Mouse (Mus musculus) forebrain, embryonic 14.5 days (tissue): ENCODE measurements at regions not wholly inside any gene's neighbourhood (a gene's known extent, or its start where the extent isn't known, plus 50 kb on each side); places are given as distances from the start of the nearest gene placed in this dataset.

ENCODE experiments used
- ATAC-seq: fragments of 200-750 bp; cut with Nextera tagmentation; 2 replicates; pipeline ENCODE4 v1.8.0; 2017; ENCODE audit warnings: mild to moderate bottlenecking, moderate library complexity
- DNase-seq: peaks from one replicate; pipeline ENCODE4 v3.0.0-alpha.2; 2015; ENCODE audit warnings: low spot score
- H3K27ac ChIP-seq: fragments of 300-500 bp; sonication (generic); 2 replicates; pipeline ENCODE4 v1.5.1; 2014; ENCODE audit warnings: low read depth, mild to moderate bottlenecking, control low read depth, low read length, moderate library complexity
- H3K27me3 ChIP-seq: fragments of 300-500 bp; sonication (generic); replicated peaks from 2 replicates; pipeline ENCODE4 v1.6.1; 2014; ENCODE audit warnings: low read length, control low read depth, mixed read lengths; ENCODE audit not compliant: control insufficient read depth, insufficient read depth
- H3K36me3 ChIP-seq: fragments of 300-500 bp; sonication (generic); 2 replicates; pipeline ENCODE4 v1.6.1; 2014; ENCODE audit warnings: low read length, control low read depth; ENCODE audit not compliant: control insufficient read depth, insufficient read depth
- H3K4me1 ChIP-seq: fragments of 300-500 bp; sonication (generic); 2 replicates; pipeline ENCODE4 v1.6.1; 2014; ENCODE audit warnings: antibody characterized with exemption, low read length, control low read depth; ENCODE audit not compliant: control insufficient read depth, insufficient read depth
- H3K4me2 ChIP-seq: fragments of 300-500 bp; sonication (generic); 2 replicates; pipeline ENCODE4 v1.6.1; 2014; ENCODE audit warnings: mild to moderate bottlenecking, control low read depth, low read length
- H3K4me3 ChIP-seq: fragments of 300-500 bp; sonication (generic); 2 replicates; pipeline ENCODE4 v1.5.1; 2014; ENCODE audit warnings: low read depth, low read length, control low read depth
- H3K9ac ChIP-seq: fragments of 300-500 bp; sonication (generic); 2 replicates; pipeline ENCODE4 v1.6.1; 2014; ENCODE audit warnings: mild to moderate bottlenecking, low read length, control low read depth, moderate library complexity
- H3K9me3 ChIP-seq: fragments of 300-500 bp; sonication (generic); replicated peaks from 2 replicates; pipeline ENCODE4 v1.6.1; 2016; ENCODE audit warnings: low read length, control low read depth, mixed read lengths; ENCODE audit not compliant: control insufficient read depth
- WGBS: fragments of 180-500 bp; shearing (Covaris S2); extraction: QIAGEN DNeasy Blood & Tissue Kit; methylation state at CpG from one replicate; pipeline ENCODE4 v1.1.7; 2014; 5-methylcytosine and 5-hydroxymethylcytosine counted together

DNA sequence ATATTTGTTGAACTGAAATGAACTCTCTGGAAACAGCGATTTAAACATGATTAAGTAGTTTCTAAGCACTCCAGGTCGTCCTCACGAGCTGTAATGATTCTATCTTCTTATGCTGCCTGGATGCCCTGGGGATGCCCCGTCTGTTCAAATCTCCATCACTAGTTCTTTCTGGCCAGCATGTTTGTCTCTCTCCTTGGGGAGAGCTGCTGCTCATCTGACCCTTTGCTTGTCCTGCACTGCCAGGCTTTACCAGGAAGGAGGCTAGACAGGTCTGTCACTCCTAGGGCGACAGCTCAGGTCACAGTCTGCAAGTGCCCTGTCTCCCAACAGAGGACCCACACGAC lies 155.1 kb downstream of the Irx2 start:
- DNase-seq: no peak
- ATAC-seq: no peak
- Histone ChIP-seq H3K27me3 (no peaks in the 10 kb centered on the region), H3K9me3 (no peaks in the 10 kb centered on the region), H3K4me1 (no peaks in the 10 kb centered on the region), H3K9ac (no peak overlapping the region), H3K27ac (no peak overlapping the region), H3K36me3 (no peaks in the 10 kb centered on the region), H3K4me2 (no peak overlapping the region), H3K4me3 (no peak overlapping the region)
- WGBS: 49% methylated on average over 6 of the region's 6 CpGs

DNA sequence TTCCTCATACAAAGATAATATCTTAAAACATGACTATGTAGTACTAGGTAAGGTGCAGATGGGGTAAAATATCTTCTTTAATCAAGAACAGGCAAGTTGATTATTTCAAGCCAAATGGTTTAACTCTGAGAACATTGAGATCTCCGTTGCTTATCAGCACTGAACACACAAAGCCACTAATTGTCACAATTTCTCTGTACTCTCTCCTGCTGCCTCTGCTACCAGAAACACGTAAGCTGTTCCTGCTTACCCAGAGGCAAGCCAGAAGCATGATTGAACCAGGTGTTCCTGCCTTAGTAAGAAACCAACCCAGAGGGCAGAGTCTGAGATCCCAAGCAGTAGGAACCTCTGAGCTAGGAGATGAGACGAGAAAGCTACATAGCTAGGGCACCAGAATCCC lies 164.1 kb downstream of the Irx2 start:
- H3K36me3 ChIP-seq: no peaks in the 10 kb centered on the region
- H3K27ac ChIP-seq: no peak overlapping the region
- no peak overlapping the region for H3K9ac ChIP-seq
- H3K27me3 ChIP-seq: no peaks in the 10 kb centered on the region; the same call in 1 of the 2 replicates
- ATAC-seq: no peak
- H3K4me2 ChIP-seq: no peak overlapping the region
- 64% methylated on average over 3 of the region's 3 CpGs for WGBS
- no peaks in the 10 kb centered on the region for H3K4me1 ChIP-seq
- no peak for DNase-seq
- H3K4me3 ChIP-seq: no peak overlapping the region
- no peaks in the 10 kb centered on the region for H3K9me3 ChIP-seq

DNA sequence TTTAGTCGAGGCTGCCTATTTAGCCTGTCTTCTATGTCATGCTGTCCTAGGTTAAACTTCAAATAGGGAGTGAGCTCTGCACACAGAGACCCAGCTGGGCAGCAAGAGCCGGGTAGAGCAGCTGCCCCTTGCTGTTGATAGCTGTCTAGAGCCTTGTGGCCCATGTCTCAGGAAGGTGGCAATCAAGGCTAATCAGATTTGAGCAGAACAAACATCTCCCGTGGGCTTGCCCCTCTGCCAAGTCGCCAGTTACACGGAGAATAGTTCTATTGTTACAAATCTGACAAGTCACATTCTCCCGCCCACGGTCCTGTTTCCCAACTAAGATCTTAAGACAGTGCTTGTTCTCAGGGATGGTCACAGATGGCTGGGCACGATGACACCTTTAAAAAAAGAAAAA lies 171.4 kb downstream of the Irx2 start:
- Histone ChIP-seq H3K9me3 (no peaks in the 10 kb centered on the region), H3K9ac (no peak overlapping the region), H3K27ac (no peak overlapping the region), H3K36me3 (no peaks in the 10 kb centered on the region), H3K4me1 (peaks cover 5% of the 10 kb centered on the region), H3K4me2 (no peak overlapping the region), H3K27me3 (no peaks in the 10 kb centered on the region), H3K4me3 (no peak overlapping the region)
- DNase-seq (peak; percentile 34), ATAC-seq (no peak)
- 9% methylated on average over 8 of the region's 8 CpGs for WGBS

DNA sequence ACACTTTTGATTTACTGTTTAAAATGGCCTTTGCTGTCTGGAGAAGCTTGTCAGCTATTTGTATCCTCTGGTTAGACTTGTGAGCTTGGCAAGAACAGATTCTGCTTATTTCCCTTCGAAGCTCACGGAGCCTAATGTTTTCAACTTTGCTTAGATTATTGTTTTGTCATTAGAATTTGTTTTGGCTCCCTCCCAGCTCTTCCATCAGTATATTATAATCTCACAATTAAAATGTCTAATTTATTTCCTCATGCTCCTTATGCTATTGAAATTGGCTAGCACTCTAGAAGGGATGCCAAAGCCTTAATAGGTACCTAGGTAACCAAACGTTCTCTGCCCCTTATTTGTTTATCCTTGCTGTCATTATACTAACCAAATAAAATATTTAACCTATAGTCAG lies 171.9 kb downstream of the Irx2 start:
- WGBS: 21% methylated on average over 3 of the region's 3 CpGs
- ATAC-seq: no peak
- no peak overlapping the region for H3K4me3 ChIP-seq
- no peaks in the 10 kb centered on the region for H3K27me3 ChIP-seq
- no peak overlapping the region for H3K9ac ChIP-seq
- peak; percentile 38 for DNase-seq
- H3K9me3 ChIP-seq: no peaks in the 10 kb centered on the region
- peaks cover 5% of the 10 kb centered on the region for H3K4me1 ChIP-seq
- no peak overlapping the region for H3K4me2 ChIP-seq
- no peaks in the 10 kb centered on the region for H3K36me3 ChIP-seq
- H3K27ac ChIP-seq: no peak overlapping the region

DNA sequence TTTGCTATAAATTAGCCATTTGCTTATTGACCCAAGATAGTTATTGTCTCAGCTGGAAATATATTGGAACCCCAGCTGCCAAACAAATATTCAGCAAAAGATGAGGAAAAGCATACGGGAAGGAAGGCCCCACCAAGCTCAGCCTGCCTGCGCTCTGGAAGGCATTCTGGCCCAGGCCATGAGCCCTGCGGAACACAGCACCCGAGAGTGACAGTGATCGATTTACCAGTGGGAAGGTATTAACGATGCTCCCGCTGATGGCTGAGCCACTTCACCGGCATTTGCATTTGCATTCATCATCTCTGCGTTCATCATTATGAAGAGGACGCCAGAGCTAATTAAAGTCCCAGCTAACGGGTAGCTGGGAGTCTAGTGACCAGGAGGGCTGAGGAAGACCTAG lies 174.8 kb downstream of the Irx2 start:
- no peak for DNase-seq
- Histone ChIP-seq H3K27ac (no peak overlapping the region), H3K27me3 (no peaks in the 10 kb centered on the region), H3K4me3 (no peak overlapping the region), H3K4me2 (no peak overlapping the region), H3K9me3 (no peaks in the 10 kb centered on the region), H3K9ac (no peak overlapping the region), H3K36me3 (no peaks in the 10 kb centered on the region), H3K4me1 (peaks cover 5% of the 10 kb centered on the region)
- ATAC-seq: no peak
- 27% methylated on average over 11 of the region's 11 CpGs for WGBS

DNA sequence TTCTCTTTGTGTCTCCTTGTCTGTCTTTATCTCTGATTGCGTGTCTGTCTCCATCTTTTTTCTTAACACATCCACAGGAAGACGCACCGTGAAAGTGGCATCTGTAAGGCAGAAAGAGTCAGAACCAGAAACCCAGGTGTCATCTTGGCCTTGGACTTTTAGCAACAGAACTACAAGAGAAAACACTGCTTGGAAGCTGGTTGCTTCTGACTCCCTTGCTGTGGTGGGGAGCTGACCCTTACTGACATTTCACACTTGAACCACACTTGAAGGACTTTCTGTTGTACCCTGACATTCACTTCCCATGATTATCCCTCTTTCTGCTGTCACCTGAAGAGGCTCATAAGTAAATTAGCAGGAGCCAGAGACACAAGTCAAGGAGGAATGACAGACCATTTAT lies 180.6 kb downstream of the Irx2 start:
- Histone ChIP-seq H3K9me3 (no peaks in the 10 kb centered on the region), H3K27ac (no peak overlapping the region), H3K4me2 (no peak overlapping the region), H3K9ac (no peak overlapping the region), H3K27me3 (no peaks in the 10 kb centered on the region; the same call in 1 of the 2 replicates), H3K4me3 (no peak overlapping the region), H3K36me3 (no peaks in the 10 kb centered on the region), H3K4me1 (no peaks in the 10 kb centered on the region)
- 88% methylated on average over 3 of the region's 3 CpGs for WGBS
- no peak for ATAC-seq
- no peak for DNase-seq

DNA sequence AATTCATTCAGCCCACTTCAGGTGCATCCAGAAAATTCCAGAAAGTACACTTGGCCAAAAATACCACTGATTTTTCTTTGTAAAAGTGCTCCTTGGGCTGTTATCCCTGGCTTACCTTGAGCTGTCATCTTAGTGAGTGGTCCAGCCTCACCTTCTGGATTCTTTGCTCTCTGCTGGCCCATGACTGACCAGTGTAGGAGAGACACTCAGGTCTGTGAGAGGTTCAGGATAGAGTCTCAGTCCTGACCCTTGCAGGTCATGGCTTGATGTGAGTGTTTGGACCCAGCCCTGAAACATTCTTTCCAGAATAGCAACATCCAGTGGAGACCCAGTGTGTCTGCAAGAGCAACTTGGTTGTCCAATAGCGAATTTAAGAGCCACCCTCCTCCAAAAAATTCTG lies 182.0 kb downstream of the Irx2 start:
- Histone ChIP-seq H3K4me1 (no peaks in the 10 kb centered on the region), H3K27me3 (peaks cover 2% of the 10 kb centered on the region), H3K27ac (no peak overlapping the region), H3K36me3 (no peaks in the 10 kb centered on the region), H3K4me3 (no peak overlapping the region), H3K9ac (no peak overlapping the region), H3K9me3 (no peaks in the 10 kb centered on the region), H3K4me2 (no peak overlapping the region)
- no peak for DNase-seq
- ATAC-seq: no peak
- WGBS: 87% methylated on average over 1 of the region's 1 CpGs

DNA sequence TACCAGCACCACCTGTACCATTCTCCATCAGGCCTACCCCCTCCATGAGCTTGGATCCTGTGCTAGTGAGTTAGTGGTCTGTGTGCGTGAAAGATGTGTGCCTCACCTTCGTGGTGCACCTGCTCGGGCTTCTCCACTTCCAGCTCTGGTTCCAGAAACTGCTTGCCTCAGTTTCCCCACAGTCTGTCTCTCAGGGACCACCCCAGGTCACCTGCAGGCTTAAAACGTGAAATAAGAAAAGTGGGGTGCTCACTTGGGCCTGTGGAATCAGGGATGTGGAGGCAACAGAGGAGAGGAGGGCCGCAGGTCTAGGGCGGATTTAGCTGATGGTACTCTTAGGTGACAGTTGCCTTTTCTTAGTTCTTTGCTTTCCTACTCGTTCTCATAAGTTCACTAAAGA lies 186.0 kb downstream of the Irx2 start:
- Histone ChIP-seq H3K4me3 (no peak overlapping the region), H3K4me1 (no peaks in the 10 kb centered on the region), H3K4me2 (no peak overlapping the region), H3K9ac (no peak overlapping the region), H3K27me3 (peaks cover 26% of the 10 kb centered on the region), H3K9me3 (no peaks in the 10 kb centered on the region), H3K27ac (no peak overlapping the region), H3K36me3 (no peaks in the 10 kb centered on the region)
- 21% methylated on average over 7 of the region's 7 CpGs for WGBS
- DNase-seq (no peak), ATAC-seq (no peak)

DNA sequence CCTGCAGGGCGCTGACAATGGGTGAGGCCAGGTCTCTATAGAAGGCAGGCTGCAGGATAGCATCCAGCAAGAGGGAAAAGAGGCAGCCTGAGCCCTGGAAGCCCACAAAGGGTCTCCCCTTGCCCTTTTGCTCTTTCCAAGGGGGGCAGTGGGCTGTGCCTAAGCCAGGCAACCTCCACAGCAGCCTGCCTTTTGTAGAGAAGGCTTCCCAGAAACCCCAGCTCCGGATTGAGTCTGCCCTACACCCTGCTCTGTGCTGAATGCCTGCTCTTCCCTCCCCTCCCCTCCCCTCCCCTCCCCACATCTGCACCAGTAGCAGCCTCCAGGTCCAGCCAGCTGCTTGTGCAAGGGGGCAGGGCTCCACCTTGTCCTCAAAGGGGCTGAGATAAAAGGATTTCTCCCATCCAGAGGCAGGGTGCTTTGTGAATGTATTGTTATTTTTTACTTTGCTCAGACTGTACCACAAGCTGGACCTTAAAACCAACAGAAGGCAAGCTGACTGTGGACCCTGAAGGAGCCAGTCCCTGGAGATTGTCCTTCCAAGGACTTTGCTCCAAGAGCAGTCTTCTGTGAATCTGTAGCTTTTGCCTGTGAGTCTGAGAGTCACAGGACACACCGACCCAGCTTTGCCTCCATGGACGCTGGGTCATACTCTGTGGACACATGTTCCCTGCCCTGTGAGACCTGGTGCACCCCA lies 186.8 kb downstream of the Irx2 start:
- Histone ChIP-seq H3K4me2 (no peak overlapping the region), H3K36me3 (no peaks in the 10 kb centered on the region), H3K4me3 (no peak overlapping the region), H3K27me3 (peaks cover 26% of the 10 kb centered on the region), H3K4me1 (no peaks in the 10 kb centered on the region), H3K9ac (no peak overlapping the region), H3K9me3 (no peaks in the 10 kb centered on the region), H3K27ac (no peak overlapping the region)
- DNase-seq (peak; percentile 27), ATAC-seq (peak; percentile 70; the same call in 1 of the 2 replicates)
- 4% methylated on average over 4 of the region's 4 CpGs for WGBS
